Mouse (Mus musculus): ENCODE measurements around the gene Jup.

Gene Jup

GRCm38 (mm10) chr11:100408076-100408834 lies 10.7 kb upstream of the Jup start:
- DNase-seq = peak; percentile 83 to 87

GRCm38 (mm10) chr11:100406995-100407705 lies 9.6 kb upstream of the Jup start:
- peak; percentile 88 to 96 for DNase-seq

GRCm38 (mm10) chr11:100406273-100406672 lies 8.7 kb upstream of the Jup start:
- peak; percentile 56 to 66 for DNase-seq

GRCm38 (mm10) chr11:100404456-100405074 lies 7.0 kb upstream of the Jup start:
- DNase-seq = no peak

GRCm38 (mm10) chr11:100403445-100404134 lies 6.0 kb upstream of the Jup start:
- no peak for DNase-seq

GRCm38 (mm10) chr11:100402682-100403081 lies 5.1 kb upstream of the Jup start:
- DNase-seq = no peak

GRCm38 (mm10) chr11:100402240-100402639 lies 4.7 kb upstream of the Jup start:
- DNase-seq = no peak

GRCm38 (mm10) chr11:100400842-100401241 lies 3.3 kb upstream of the Jup start:
- no peak for DNase-seq

- DNase-seq = peak in 1 of 2 experiments; percentile 35
Measured at GRCm38 (mm10) chr11:100399727-100400538, 2.4 kb upstream of the Jup start.

- DNase-seq = no peak
Measured at GRCm38 (mm10) chr11:100399320-100399719, 1.8 kb upstream of the Jup start.

GRCm38 (mm10) chr11:100398517-100398916 lies 954 bp upstream of the Jup start:
- DNase-seq = peak in 1 of 2 experiments; percentile 15

GRCm38 (mm10) chr11:100396886-100397599 lies 520 bp downstream of the Jup start:
- DNase-seq = peak; percentile 77 to 78

GRCm38 (mm10) chr11:100395861-100396631 lies 1.5 kb downstream of the Jup start:
- DNase-seq = peak; percentile 77 to 82

- peak; percentile 82 to 88 for DNase-seq
Measured at GRCm38 (mm10) chr11:100395200-100395599, 2.4 kb downstream of the Jup start.

GRCm38 (mm10) chr11:100394353-100395074 lies 3.0 kb downstream of the Jup start:
- no peak for DNase-seq

GRCm38 (mm10) chr11:100393733-100394132 lies 3.8 kb downstream of the Jup start:
- DNase-seq = peak; percentile 52 to 67

GRCm38 (mm10) chr11:100392958-100393357 lies 4.6 kb downstream of the Jup start:
- DNase-seq = peak; percentile 35 to 50

- no peak for DNase-seq
Measured at GRCm38 (mm10) chr11:100391884-100392345, 5.6 kb downstream of the Jup start.

GRCm38 (mm10) chr11:100391081-100391883 lies 6.3 kb downstream of the Jup start:
- peak in 1 of 2 experiments; percentile 43 for DNase-seq

Measured in cerebellum, adult 18-20 months (tissue).